Mouse (Mus musculus): ENCODE results near the gene Pm20d1.

DNA sequence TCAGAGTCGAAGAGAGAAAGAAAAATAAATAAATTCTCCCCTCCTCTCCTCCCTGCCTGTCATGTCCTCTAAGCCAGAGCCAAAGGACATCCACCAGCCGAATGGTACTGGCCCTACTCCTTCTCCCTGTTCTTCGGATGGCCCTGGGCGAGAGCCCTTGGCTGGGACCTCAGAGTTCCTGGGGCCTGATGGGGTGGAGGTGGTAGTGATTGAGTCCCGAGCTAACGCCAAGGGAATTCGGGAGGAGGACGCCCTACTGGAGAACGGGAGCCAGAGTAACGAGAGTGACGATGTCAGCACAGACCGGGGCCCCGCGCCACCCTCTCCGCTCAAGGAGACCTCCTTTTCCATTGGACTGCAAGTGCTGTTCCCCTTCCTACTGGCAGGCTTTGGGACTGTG lies 33.4 kb downstream of the Pm20d1 start:
- TF ChIP-seq POLR2A (IDR thresholded peaks at IDR 0.05; ENCODE audit: low read depth, low read length): no peak
- TF ChIP-seq CTCF (IDR thresholded peaks at IDR 0.05; ENCODE audit: extremely low read depth, insufficient read depth, insufficient read length, insufficient replicate concordance): no peak

All from spleen, adult 2 months (tissue).